Mouse (Mus musculus): Measurements from ENCODE around the gene Gm17124. TPM values are rescaled to one million over a fixed set of nuclear protein-coding genes. Genes with fewer than 3 reads are reported as not detected.
"Not testable (repeated sequence)": the region's sequence is repeated elsewhere in the genome, so short reads cannot be mapped to it uniquely, and the experiment has no call there.

Gm17124 gene
- polyA plus RNA-seq (2012; rRNA removed) = not detected in 2 replicates

DNA sequence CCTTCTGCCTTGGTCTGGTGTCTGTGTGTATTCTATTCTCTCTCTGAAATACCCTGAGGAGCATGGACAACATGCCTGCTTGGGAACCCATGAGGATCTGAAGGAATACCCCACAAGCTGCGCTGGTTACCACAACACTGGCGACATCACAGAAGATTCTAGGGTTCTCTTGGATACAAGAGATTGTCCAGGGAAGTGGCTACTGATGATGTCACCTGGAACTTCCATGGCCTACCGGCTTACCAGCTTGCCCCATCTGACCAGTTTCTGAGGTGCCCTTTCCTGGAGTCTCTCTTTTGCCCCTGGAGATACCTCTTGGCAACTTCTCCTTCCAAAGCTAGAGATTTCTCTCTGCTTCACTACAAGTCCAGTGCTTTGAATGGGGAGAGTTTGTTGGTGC is at the start of gene Gm17124:
Gm17124 (minus strand) TSS at position 101 of the 400 bp plus-strand sequence.
- DNase-seq (ENCODE audit: extremely low spot score in 1 of 2, low spot score in 1 of 2) = not testable (repeated sequence)

DNA sequence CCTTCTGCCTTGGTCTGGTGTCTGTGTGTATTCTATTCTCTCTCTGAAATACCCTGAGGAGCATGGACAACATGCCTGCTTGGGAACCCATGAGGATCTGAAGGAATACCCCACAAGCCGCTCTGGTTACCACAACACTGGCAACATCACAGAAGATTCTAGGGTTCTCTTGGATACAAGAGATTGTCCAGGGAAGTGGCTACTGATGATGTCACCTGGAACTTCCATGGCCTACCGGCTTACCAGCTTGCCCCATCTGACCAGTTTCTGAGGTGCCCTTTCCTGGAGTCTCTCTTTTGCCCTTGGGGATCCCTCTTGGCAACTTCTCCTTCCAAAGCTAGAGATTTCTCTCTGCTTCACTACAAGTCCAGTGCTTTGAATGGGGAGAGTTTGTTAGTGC is 42.1 kb upstream of the Gm17124 start, which contains the start of gene Gm3633:
Gm3633 (minus strand) TSS at position 101 of the 400 bp plus-strand sequence.
- not testable (repeated sequence) for DNase-seq (ENCODE audit: extremely low spot score in 1 of 2, low spot score in 1 of 2)

Other genes starting within 250 kb of the Gm17124 start
- gene Gm8005, start 160.2 kb downstream of the Gm17124 start, polyA plus RNA-seq (2012; rRNA removed) = not detected in 2 replicates
- gene Gm8011, start 136.0 kb downstream of the Gm17124 start, polyA plus RNA-seq (2012; rRNA removed) = not detected in 2 replicates
- gene Gm8020, start 97.5 kb downstream of the Gm17124 start, polyA plus RNA-seq (2012; rRNA removed) = not detected in 2 replicates
- gene Gm8024, start 75.6 kb downstream of the Gm17124 start, polyA plus RNA-seq (2012; rRNA removed) = 0.14 and 0.19 TPM in 2 replicates
- gene Gm3633, start 42.0 kb upstream of the Gm17124 start, polyA plus RNA-seq (2012; rRNA removed) = not detected in 2 replicates
- gene Gm10378, start 56.1 kb upstream of the Gm17124 start, polyA plus RNA-seq (2012; rRNA removed) = 0.08 TPM in 1 of 2 replicates, not detected in the other
- not detected in 2 replicates for gene Gm3015, start 168.9 kb upstream of the Gm17124 start, polyA plus RNA-seq (2012; rRNA removed)
- gene Gm10377, start 198.1 kb upstream of the Gm17124 start, polyA plus RNA-seq (2012; rRNA removed) = not detected in 2 replicates